Mouse (Mus musculus) retina, postnatal 7 days (tissue): ENCODE data around the gene Srsf5.

ENCODE experiments used
- DNase-seq: peaks from one replicate; pipeline ENCODE4 v3.0.0-alpha.2; 2012; ENCODE audit warnings: low read depth, low spot score

Srsf5 gene

DNA sequence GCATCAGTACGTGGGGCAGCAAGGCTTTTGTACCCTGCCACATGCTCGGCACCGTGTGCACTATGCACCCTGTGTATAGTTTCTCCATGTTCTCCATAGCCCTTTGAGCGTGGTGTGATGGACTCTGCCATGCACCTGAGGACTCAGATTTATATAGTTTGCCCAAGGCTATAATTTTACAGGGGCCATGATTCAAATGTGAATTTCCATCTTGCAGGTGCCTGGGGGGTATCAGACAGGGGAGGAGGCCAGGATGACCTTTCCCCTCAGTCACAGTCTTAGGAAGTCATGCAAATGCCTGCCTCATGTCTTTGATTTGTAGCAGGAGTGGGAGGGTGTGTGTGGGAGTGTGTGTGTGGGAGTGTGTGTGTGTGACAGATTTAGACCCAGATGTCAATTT is 52.3 kb downstream of the Srsf5 start:
- DNase-seq, result no peak

DNA sequence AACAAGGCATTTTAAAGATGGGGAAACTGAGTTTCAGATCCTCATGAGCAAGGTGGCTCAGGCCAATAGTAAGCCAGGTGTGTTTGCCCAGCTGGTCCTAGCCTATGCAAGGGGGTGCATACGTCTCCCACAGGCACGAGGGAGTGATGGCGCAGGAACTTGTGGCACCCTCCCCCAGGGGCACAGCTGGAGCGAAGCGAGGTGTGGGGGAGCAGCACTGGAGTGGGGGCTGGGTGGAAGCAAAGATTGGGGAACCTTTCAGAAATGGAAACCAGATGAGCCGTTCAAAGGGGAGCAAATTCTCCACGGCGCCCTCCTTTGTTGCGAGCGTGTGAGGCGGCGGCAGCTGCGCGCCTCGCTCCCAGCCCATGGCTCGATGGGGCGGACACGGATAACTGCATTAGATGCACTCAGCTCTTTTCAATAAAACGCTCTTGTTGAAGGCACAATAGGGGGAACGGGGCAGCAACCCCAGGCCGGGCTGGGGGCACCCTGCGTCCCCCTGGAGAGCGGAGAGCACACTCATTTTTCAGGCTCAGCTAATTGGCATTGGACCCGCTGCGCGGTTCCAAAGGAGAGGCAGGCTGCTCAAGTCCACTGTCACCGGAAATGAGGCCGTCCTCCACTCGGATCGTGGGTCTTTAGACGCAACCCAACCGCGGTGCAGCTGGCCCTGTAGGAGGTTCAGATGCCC is 53.4 kb downstream of the Srsf5 start:
- DNase-seq, result no peak
